Mouse (Mus musculus): Measurements from ENCODE around the gene Tymp. TPM values are rescaled to one million over a fixed set of nuclear protein-coding genes. Genes with fewer than 3 reads are reported as not detected.
A peak's percentile ranks its signal among the peaks of the same experiment; 100 is the strongest.

Tymp gene
- 1.4 and 1.6 TPM in 2 replicates for polyA plus RNA-seq (2015; fragmentation: Nextera tagmentation; extraction: Ambion mirVana)

DNA sequence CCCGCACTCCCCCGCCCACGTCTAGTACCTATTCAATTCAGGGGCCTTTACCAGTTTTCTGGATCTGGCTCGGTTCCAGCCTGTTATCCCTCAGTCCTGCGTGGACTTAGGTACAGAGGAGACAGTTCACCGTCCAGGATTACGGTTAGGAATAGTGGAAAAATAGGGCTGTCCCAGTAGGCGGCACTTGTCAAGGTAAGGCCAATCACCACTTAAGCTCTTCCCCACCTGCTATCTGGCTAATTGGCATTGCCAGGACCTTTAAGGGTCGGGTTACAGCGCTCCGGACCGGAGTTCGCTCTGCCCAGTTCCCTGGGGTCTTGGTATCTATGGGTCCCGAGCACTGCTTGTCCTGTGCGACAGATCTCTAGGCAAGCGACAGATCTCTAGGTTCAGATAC, at the start of gene Tymp:
Tymp (minus strand) TSS at position 83 of the 400 bp plus-strand sequence.
- Histone ChIP-seq H3K36me3 (ENCODE audit: control insufficient read depth, insufficient read depth, low read length) (peaks cover 3% of the 10 kb centered on the region), H3K4me2 (replicated peaks; ENCODE audit: low read depth) (no peak within 1 kb of the TSS), H3K27ac (replicated peaks) (no peak within 1 kb of the TSS), H3K9ac (ENCODE audit: low read length) (no peak within 1 kb of the TSS), H3K4me1 (replicated peaks; ENCODE audit: control insufficient read depth, insufficient read depth) (peaks cover 4% of the 10 kb centered on the region; the same call in 1 of the 2 replicates), H3K9me3 (ENCODE audit: control insufficient read depth, low read length) (no peaks in the 10 kb centered on the region), H3K27me3 (ENCODE audit: control insufficient read depth, insufficient read depth, low read length) (peaks cover 8% of the 10 kb centered on the region), H3K4me3 (ENCODE audit: low read depth, low read length) (no peak within 1 kb of the TSS)
- DNase-seq (ENCODE audit: low spot score), result no peak
- WGBS, result 22% methylated on average over 16 of the region's 16 CpGs
- no peak for TF ChIP-seq EP300 (optimal IDR thresholded peaks at IDR 0.05)
- no peak for TF ChIP-seq CTCF (IDR thresholded peaks at IDR 0.05; ENCODE audit: low read depth)
- ATAC-seq (ENCODE audit: low FRiP score, low TSS enrichment), result no peak

GRCm38 (mm10) chr15:89425711-89426121, 48.9 kb upstream of the Tymp start, which contains the start of gene Cpt1b:
Gene Cpt1b, minus strand, starts transcription at chr15:89425863.
- TF ChIP-seq CTCF (IDR thresholded peaks at IDR 0.05; ENCODE audit: low read depth) (no peak), EP300 (optimal IDR thresholded peaks at IDR 0.05) (no peak)
- 47% methylated on average over 6 of the region's 6 CpGs for WGBS
- no peak within 1 kb of the TSS for H3K4me2 ChIP-seq (replicated peaks; ENCODE audit: low read depth)
- ATAC-seq (ENCODE audit: low FRiP score, low TSS enrichment) (no peak), DNase-seq (ENCODE audit: low spot score) (no peak)
- H3K9me3 ChIP-seq (ENCODE audit: control insufficient read depth, low read length), result no peaks in the 10 kb centered on the region
- H3K36me3 ChIP-seq (ENCODE audit: control insufficient read depth, insufficient read depth, low read length), result no peaks in the 10 kb centered on the region
- no peak within 1 kb of the TSS for H3K4me3 ChIP-seq (ENCODE audit: low read depth, low read length)
- H3K4me1 ChIP-seq (replicated peaks; ENCODE audit: control insufficient read depth, insufficient read depth), result no peaks in the 10 kb centered on the region
- no peaks in the 10 kb centered on the region for H3K27me3 ChIP-seq (ENCODE audit: control insufficient read depth, insufficient read depth, low read length)
- H3K9ac ChIP-seq (ENCODE audit: low read length), result no peak within 1 kb of the TSS
- no peak within 1 kb of the TSS for H3K27ac ChIP-seq (replicated peaks)

DNA sequence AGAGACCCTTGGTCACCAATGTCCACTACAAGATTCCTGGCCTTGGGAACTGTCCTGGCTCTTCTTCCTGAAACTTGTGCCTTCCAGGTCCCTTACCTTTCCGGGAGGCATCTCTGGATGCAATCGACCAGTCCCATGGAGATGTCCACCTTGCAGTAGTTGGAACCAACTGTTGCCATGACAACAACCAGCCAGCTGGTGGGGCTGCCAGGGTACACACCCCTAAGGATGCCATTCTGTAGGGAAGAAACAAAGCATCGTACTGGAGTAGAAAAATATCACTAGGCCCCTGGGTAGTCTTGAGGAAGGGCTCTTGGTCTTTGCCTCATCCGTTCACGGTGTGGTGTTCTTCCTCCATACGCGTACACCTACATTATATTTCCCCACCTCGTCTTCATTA, 47.8 kb upstream of the Tymp start:
- Histone ChIP-seq H3K9me3 (ENCODE audit: control insufficient read depth, low read length) (no peaks in the 10 kb centered on the region), H3K4me3 (ENCODE audit: low read depth, low read length) (no peak overlapping the region), H3K4me2 (replicated peaks; ENCODE audit: low read depth) (no peak overlapping the region), H3K27me3 (ENCODE audit: control insufficient read depth, insufficient read depth, low read length) (no peaks in the 10 kb centered on the region), H3K27ac (replicated peaks) (no peak overlapping the region), H3K4me1 (replicated peaks; ENCODE audit: control insufficient read depth, insufficient read depth) (no peaks in the 10 kb centered on the region), H3K36me3 (ENCODE audit: control insufficient read depth, insufficient read depth, low read length) (no peaks in the 10 kb centered on the region), H3K9ac (ENCODE audit: low read length) (no peak overlapping the region)
- no peak for TF ChIP-seq CTCF (IDR thresholded peaks at IDR 0.05; ENCODE audit: low read depth)
- no peak for TF ChIP-seq EP300 (optimal IDR thresholded peaks at IDR 0.05)
- ATAC-seq (ENCODE audit: low FRiP score, low TSS enrichment), result no peak
- 83% methylated on average over 8 of the region's 8 CpGs for WGBS
- no peak for DNase-seq (ENCODE audit: low spot score)

GRCm38 (mm10) chr15:89421938-89422337, 45.1 kb upstream of the Tymp start:
- Histone ChIP-seq H3K36me3 (ENCODE audit: control insufficient read depth, insufficient read depth, low read length) (peaks cover 2% of the 10 kb centered on the region; the same call in 1 of the 2 replicates), H3K9ac (ENCODE audit: low read length) (no peak overlapping the region), H3K4me3 (ENCODE audit: low read depth, low read length) (no peak overlapping the region), H3K4me2 (replicated peaks; ENCODE audit: low read depth) (no peak overlapping the region), H3K9me3 (ENCODE audit: control insufficient read depth, low read length) (no peaks in the 10 kb centered on the region), H3K27ac (replicated peaks) (no peak overlapping the region), H3K4me1 (replicated peaks; ENCODE audit: control insufficient read depth, insufficient read depth) (no peaks in the 10 kb centered on the region), H3K27me3 (ENCODE audit: control insufficient read depth, insufficient read depth, low read length) (no peaks in the 10 kb centered on the region)
- TF ChIP-seq CTCF (IDR thresholded peaks at IDR 0.05; ENCODE audit: low read depth), result no peak
- no peak for TF ChIP-seq EP300 (optimal IDR thresholded peaks at IDR 0.05)
- WGBS, result 94% methylated on average over 9 of the region's 9 CpGs
- DNase-seq (ENCODE audit: low spot score), result no peak
- no peak for ATAC-seq (ENCODE audit: low FRiP score, low TSS enrichment)

- WGBS, result 82% methylated on average over 8 of the region's 8 CpGs
- H3K4me1 ChIP-seq (replicated peaks; ENCODE audit: control insufficient read depth, insufficient read depth), result no peaks in the 10 kb centered on the region
- H3K36me3 ChIP-seq (ENCODE audit: control insufficient read depth, insufficient read depth, low read length), result peaks cover 2% of the 10 kb centered on the region; the same call in 1 of the 2 replicates
- TF ChIP-seq CTCF (IDR thresholded peaks at IDR 0.05; ENCODE audit: low read depth), result no peak
- TF ChIP-seq EP300 (optimal IDR thresholded peaks at IDR 0.05), result no peak
- H3K9me3 ChIP-seq (ENCODE audit: control insufficient read depth, low read length), result no peaks in the 10 kb centered on the region
- no peak for DNase-seq (ENCODE audit: low spot score)
- H3K4me2 ChIP-seq (replicated peaks; ENCODE audit: low read depth), result no peak overlapping the region
- ATAC-seq (ENCODE audit: low FRiP score, low TSS enrichment), result no peak
- H3K27ac ChIP-seq (replicated peaks), result no peak overlapping the region
- no peaks in the 10 kb centered on the region for H3K27me3 ChIP-seq (ENCODE audit: control insufficient read depth, insufficient read depth, low read length)
- no peak overlapping the region for H3K4me3 ChIP-seq (ENCODE audit: low read depth, low read length)
- H3K9ac ChIP-seq (ENCODE audit: low read length), result no peak overlapping the region
Measured at GRCm38 (mm10) chr15:89415282-89415681, 38.4 kb upstream of the Tymp start.

GRCm38 (mm10) chr15:89410118-89410517, 33.3 kb upstream of the Tymp start, which contains the start of gene Syce3:
Gene Syce3, minus strand, starts transcription at chr15:89410503.
- H3K27me3 ChIP-seq (ENCODE audit: control insufficient read depth, insufficient read depth, low read length), result no peaks in the 10 kb centered on the region
- H3K4me3 ChIP-seq (ENCODE audit: low read depth, low read length), result no peak within 1 kb of the TSS
- DNase-seq (ENCODE audit: low spot score) (no peak), ATAC-seq (ENCODE audit: low FRiP score, low TSS enrichment) (0 out of 2 replicates have a peak, but pooled peaks have one; percentile 21)
- H3K9me3 ChIP-seq (ENCODE audit: control insufficient read depth, low read length), result peaks cover 3% of the 10 kb centered on the region; the same call in 1 of the 2 replicates
- no peaks in the 10 kb centered on the region for H3K4me1 ChIP-seq (replicated peaks; ENCODE audit: control insufficient read depth, insufficient read depth)
- no peak within 1 kb of the TSS for H3K4me2 ChIP-seq (replicated peaks; ENCODE audit: low read depth)
- 80% methylated on average over 24 of the region's 24 CpGs for WGBS
- H3K36me3 ChIP-seq (ENCODE audit: control insufficient read depth, insufficient read depth, low read length), result no peaks in the 10 kb centered on the region
- no peak for TF ChIP-seq EP300 (optimal IDR thresholded peaks at IDR 0.05)
- no peak for TF ChIP-seq CTCF (IDR thresholded peaks at IDR 0.05; ENCODE audit: low read depth)
- no peak within 1 kb of the TSS for H3K27ac ChIP-seq (replicated peaks)
- no peak within 1 kb of the TSS for H3K9ac ChIP-seq (ENCODE audit: low read length)
